Mouse (Mus musculus) right cerebral cortex, adult 2 months (tissue): ENCODE data around the gene Mns1.
"Not testable (repeated sequence)": the region's sequence is repeated elsewhere in the genome, so short reads cannot be mapped to it uniquely, and the experiment has no call there.

ENCODE experiments used
- DNase-seq, 2 experiments: peaks; one replicate each; pipeline ENCODE4 v3.0.0; 2021 to 2022; ENCODE audit warnings: low spot score in 2 of 2

Mns1 gene

GRCm38 (mm10) chr9:72437822-72438701, at the start of gene Mns1:
Gene Mns1, plus strand, starts transcription at chr9:72438011.
- DNase-seq, result peak; percentile 94 to 95

GRCm38 (mm10) chr9:72388934-72389333, 48.9 kb upstream of the Mns1 start:
- DNase-seq, result no peak

GRCm38 (mm10) chr9:72389431-72390002, 48.3 kb upstream of the Mns1 start:
- DNase-seq, result no peak

GRCm38 (mm10) chr9:72390321-72391077, 47.3 kb upstream of the Mns1 start:
- no peak for DNase-seq

GRCm38 (mm10) chr9:72392686-72393085, 45.1 kb upstream of the Mns1 start:
- no peak for DNase-seq

- no peak for DNase-seq
These were observed 44.6 kb upstream of the Mns1 start for GRCm38 (mm10) chr9:72393238-72393637.

GRCm38 (mm10) chr9:72393869-72394341, 43.9 kb upstream of the Mns1 start:
- no peak for DNase-seq

GRCm38 (mm10) chr9:72400121-72400520, 37.7 kb upstream of the Mns1 start:
- no peak for DNase-seq

GRCm38 (mm10) chr9:72401769-72402168, 36.0 kb upstream of the Mns1 start:
- not testable (repeated sequence) for DNase-seq

- no peak for DNase-seq
These were observed 34.4 kb upstream of the Mns1 start for GRCm38 (mm10) chr9:72403421-72403820.

GRCm38 (mm10) chr9:72404446-72404845, 33.4 kb upstream of the Mns1 start:
- DNase-seq, result no peak

GRCm38 (mm10) chr9:72404934-72405333, 32.9 kb upstream of the Mns1 start:
- no peak for DNase-seq

GRCm38 (mm10) chr9:72405882-72406638, 31.8 kb upstream of the Mns1 start:
- DNase-seq, result no peak

GRCm38 (mm10) chr9:72408131-72408586, 29.7 kb upstream of the Mns1 start:
- peak; percentile 88 for DNase-seq

GRCm38 (mm10) chr9:72409381-72410225, 28.2 kb upstream of the Mns1 start:
- DNase-seq, result no peak

GRCm38 (mm10) chr9:72411746-72412145, 26.1 kb upstream of the Mns1 start:
- peak in 1 of 2 experiments; percentile 19 for DNase-seq

GRCm38 (mm10) chr9:72418443-72418842, 19.4 kb upstream of the Mns1 start:
- DNase-seq, result no peak

- no peak for DNase-seq
These were observed 17.3 kb upstream of the Mns1 start for GRCm38 (mm10) chr9:72420490-72420889.

GRCm38 (mm10) chr9:72422284-72422683, 15.5 kb upstream of the Mns1 start:
- DNase-seq, result no peak

- DNase-seq, result no peak
These were observed 15.1 kb upstream of the Mns1 start for GRCm38 (mm10) chr9:72422753-72423152.
